Mouse (Mus musculus): Measurements from ENCODE around the gene Erc2. TPM values are rescaled to one million over a fixed set of nuclear protein-coding genes. Genes with fewer than 3 reads are reported as not detected.

Erc2 gene
- polyA plus RNA-seq, 1 experiment, result 0.90 TPM

- H3K79me3 ChIP-seq (ENCODE audit: low read depth), result no peaks in the 10 kb centered on the region
- no peaks in the 10 kb centered on the region for H3K79me2 ChIP-seq (ENCODE audit: control insufficient read depth, insufficient read depth)
- TF ChIP-seq MYOG (IDR thresholded peaks at IDR 0.05; ENCODE audit: control insufficient read depth, extremely low read depth, insufficient read length) (no peak), MAX (IDR thresholded peaks at IDR 0.05) (no peak), USF1 (IDR thresholded peaks at IDR 0.05; ENCODE audit: low read depth) (no peak), CEBPB (IDR thresholded peaks at IDR 0.05; ENCODE audit: low read depth) (no peak), MYOD1 (IDR thresholded peaks at IDR 0.05; ENCODE audit: control insufficient read depth, insufficient read length, low read depth) (no peak), FOSL1 (IDR thresholded peaks at IDR 0.05; ENCODE audit: insufficient read depth, low read length, poor library complexity, severe bottlenecking) (no peak), CTCF (IDR thresholded peaks at IDR 0.05; ENCODE audit: control insufficient read depth, insufficient read depth, insufficient read length) (no peak)
- H3ac ChIP-seq (ENCODE audit: control insufficient read depth, insufficient read length, low read depth), result no peak overlapping the region
- no peak overlapping the region for H3K4me3 ChIP-seq (ENCODE audit: insufficient read depth, poor library complexity, severe bottlenecking)
- H3K36me3 ChIP-seq (ENCODE audit: control insufficient read depth, insufficient read depth), result no peaks in the 10 kb centered on the region
- H3K27me3 ChIP-seq (ENCODE audit: control insufficient read depth, insufficient read depth, insufficient read length), result no peaks in the 10 kb centered on the region
These were observed 204.6 kb downstream of the Erc2 start for GRCm38 (mm10) chr14:27826829-27827228.

GRCm38 (mm10) chr14:27828089-27828488, 205.9 kb downstream of the Erc2 start:
- no peak overlapping the region for H3ac ChIP-seq (ENCODE audit: control insufficient read depth, insufficient read length, low read depth)
- no peaks in the 10 kb centered on the region for H3K36me3 ChIP-seq (ENCODE audit: control insufficient read depth, insufficient read depth)
- H3K79me3 ChIP-seq (ENCODE audit: low read depth), result no peaks in the 10 kb centered on the region
- H3K4me3 ChIP-seq (ENCODE audit: insufficient read depth, poor library complexity, severe bottlenecking), result no peak overlapping the region
- no peaks in the 10 kb centered on the region for H3K79me2 ChIP-seq (ENCODE audit: control insufficient read depth, insufficient read depth)
- no peak for TF ChIP-seq FOSL1 (IDR thresholded peaks at IDR 0.05; ENCODE audit: insufficient read depth, low read length, poor library complexity, severe bottlenecking)
- no peak for TF ChIP-seq MYOD1 (IDR thresholded peaks at IDR 0.05; ENCODE audit: control insufficient read depth, insufficient read length, low read depth)
- no peak for TF ChIP-seq USF1 (IDR thresholded peaks at IDR 0.05; ENCODE audit: low read depth)
- no peaks in the 10 kb centered on the region for H3K27me3 ChIP-seq (ENCODE audit: control insufficient read depth, insufficient read depth, insufficient read length)

- no peaks in the 10 kb centered on the region for H3K79me2 ChIP-seq (ENCODE audit: control insufficient read depth, insufficient read depth)
- no peaks in the 10 kb centered on the region for H3K27me3 ChIP-seq (ENCODE audit: control insufficient read depth, insufficient read depth, insufficient read length)
- no peak overlapping the region for H3K4me3 ChIP-seq (ENCODE audit: insufficient read depth, poor library complexity, severe bottlenecking)
- H3K36me3 ChIP-seq (ENCODE audit: control insufficient read depth, insufficient read depth), result no peaks in the 10 kb centered on the region
- TF ChIP-seq CEBPB (IDR thresholded peaks at IDR 0.05; ENCODE audit: low read depth) (no peak), MAX (IDR thresholded peaks at IDR 0.05) (no peak), CTCF (IDR thresholded peaks at IDR 0.05; ENCODE audit: control insufficient read depth, insufficient read depth, insufficient read length) (no peak), FOSL1 (IDR thresholded peaks at IDR 0.05; ENCODE audit: insufficient read depth, low read length, poor library complexity, severe bottlenecking) (no peak)
- no peak overlapping the region for H3ac ChIP-seq (ENCODE audit: control insufficient read depth, insufficient read length, low read depth)
- no peaks in the 10 kb centered on the region for H3K79me3 ChIP-seq (ENCODE audit: low read depth)
These were observed 210.0 kb downstream of the Erc2 start for GRCm38 (mm10) chr14:27832196-27832595.

- Histone ChIP-seq H3K36me3 (ENCODE audit: control insufficient read depth, insufficient read depth) (no peaks in the 10 kb centered on the region), H3ac (ENCODE audit: control insufficient read depth, insufficient read length, low read depth) (no peak overlapping the region), H3K79me3 (ENCODE audit: low read depth) (no peaks in the 10 kb centered on the region), H3K4me3 (ENCODE audit: insufficient read depth, poor library complexity, severe bottlenecking) (no peak overlapping the region), H3K27me3 (ENCODE audit: control insufficient read depth, insufficient read depth, insufficient read length) (no peaks in the 10 kb centered on the region), H3K79me2 (ENCODE audit: control insufficient read depth, insufficient read depth) (no peaks in the 10 kb centered on the region)
- TF ChIP-seq CEBPB (IDR thresholded peaks at IDR 0.05; ENCODE audit: low read depth), result no peak
- no peak for TF ChIP-seq MYOG (IDR thresholded peaks at IDR 0.05; ENCODE audit: control insufficient read depth, extremely low read depth, insufficient read length)
- no peak for TF ChIP-seq FOSL1 (IDR thresholded peaks at IDR 0.05; ENCODE audit: insufficient read depth, low read length, poor library complexity, severe bottlenecking)
- TF ChIP-seq USF1 (IDR thresholded peaks at IDR 0.05; ENCODE audit: low read depth), result no peak
- TF ChIP-seq MYOD1 (IDR thresholded peaks at IDR 0.05; ENCODE audit: control insufficient read depth, insufficient read length, low read depth), result no peak
- TF ChIP-seq MAX (IDR thresholded peaks at IDR 0.05), result no peak
- no peak for TF ChIP-seq CTCF (IDR thresholded peaks at IDR 0.05; ENCODE audit: control insufficient read depth, insufficient read depth, insufficient read length)
These were observed 213.1 kb downstream of the Erc2 start for GRCm38 (mm10) chr14:27835351-27835750.

- no peak overlapping the region for H3K4me3 ChIP-seq (ENCODE audit: insufficient read depth, poor library complexity, severe bottlenecking)
- no peaks in the 10 kb centered on the region for H3K27me3 ChIP-seq (ENCODE audit: control insufficient read depth, insufficient read depth, insufficient read length)
- H3K36me3 ChIP-seq (ENCODE audit: control insufficient read depth, insufficient read depth), result no peaks in the 10 kb centered on the region
- H3K79me2 ChIP-seq (ENCODE audit: control insufficient read depth, insufficient read depth), result no peaks in the 10 kb centered on the region
- no peaks in the 10 kb centered on the region for H3K79me3 ChIP-seq (ENCODE audit: low read depth)
- H3ac ChIP-seq (ENCODE audit: control insufficient read depth, insufficient read length, low read depth), result no peak overlapping the region
- TF ChIP-seq FOSL1 (IDR thresholded peaks at IDR 0.05; ENCODE audit: insufficient read depth, low read length, poor library complexity, severe bottlenecking) (peak; percentile 76), MAX (IDR thresholded peaks at IDR 0.05) (peak; percentile 27), USF1 (IDR thresholded peaks at IDR 0.05; ENCODE audit: low read depth) (peak; percentile 15), MYOG (IDR thresholded peaks at IDR 0.05; ENCODE audit: control insufficient read depth, extremely low read depth, insufficient read length) (no peak), CTCF (IDR thresholded peaks at IDR 0.05; ENCODE audit: control insufficient read depth, insufficient read depth, insufficient read length) (no peak), CEBPB (IDR thresholded peaks at IDR 0.05; ENCODE audit: low read depth) (peak; percentile 94)
These were observed 215.4 kb downstream of the Erc2 start for GRCm38 (mm10) chr14:27837601-27838105.

GRCm38 (mm10) chr14:27840120-27840519, 217.9 kb downstream of the Erc2 start:
- no peak overlapping the region for H3ac ChIP-seq (ENCODE audit: control insufficient read depth, insufficient read length, low read depth)
- no peaks in the 10 kb centered on the region for H3K27me3 ChIP-seq (ENCODE audit: control insufficient read depth, insufficient read depth, insufficient read length)
- no peaks in the 10 kb centered on the region for H3K79me3 ChIP-seq (ENCODE audit: low read depth)
- TF ChIP-seq CEBPB (IDR thresholded peaks at IDR 0.05; ENCODE audit: low read depth) (no peak), FOSL1 (IDR thresholded peaks at IDR 0.05; ENCODE audit: insufficient read depth, low read length, poor library complexity, severe bottlenecking) (no peak), MYOG (IDR thresholded peaks at IDR 0.05; ENCODE audit: control insufficient read depth, extremely low read depth, insufficient read length) (no peak), MYOD1 (IDR thresholded peaks at IDR 0.05; ENCODE audit: control insufficient read depth, insufficient read length, low read depth) (no peak), MAX (IDR thresholded peaks at IDR 0.05) (no peak), CTCF (IDR thresholded peaks at IDR 0.05; ENCODE audit: control insufficient read depth, insufficient read depth, insufficient read length) (no peak), USF1 (IDR thresholded peaks at IDR 0.05; ENCODE audit: low read depth) (no peak)
- no peaks in the 10 kb centered on the region for H3K36me3 ChIP-seq (ENCODE audit: control insufficient read depth, insufficient read depth)
- H3K4me3 ChIP-seq (ENCODE audit: insufficient read depth, poor library complexity, severe bottlenecking), result no peak overlapping the region
- H3K79me2 ChIP-seq (ENCODE audit: control insufficient read depth, insufficient read depth), result no peaks in the 10 kb centered on the region
